Mouse (Mus musculus) intestine, embryonic 14.5 days (tissue): ENCODE results near the gene LTO1. TPM values are rescaled to one million over a fixed set of nuclear protein-coding genes. Genes with fewer than 3 reads are reported as not detected.
A peak's percentile ranks its signal among the peaks of the same experiment; 100 is the strongest.

Experiments
- ATAC-seq: fragments of 200-750 bp; cut with Nextera tagmentation; replicated peaks from 2 replicates; pipeline ENCODE4 v1.8.0; 2017; ENCODE audit warnings: low read depth, moderate number of reproducible peaks, moderate TSS enrichment, moderate library complexity; ENCODE audit not compliant: low FRiP score, low TSS enrichment
- DNase-seq: peaks from one replicate; pipeline ENCODE4 v3.0.0-alpha.2; 2018; ENCODE audit warnings: low spot score
- H3K27ac ChIP-seq: fragments of 300-500 bp; sonication (generic); 2 replicates; pipeline ENCODE4 v1.5.1; 2014; ENCODE audit warnings: low read depth, mild to moderate bottlenecking, control low read depth
- H3K27me3 ChIP-seq: fragments of 300-500 bp; sonication (generic); replicated peaks from 2 replicates; pipeline ENCODE4 v1.6.1; 2014; ENCODE audit warnings: low read length, control low read depth; ENCODE audit not compliant: control insufficient read depth, insufficient read depth
- H3K36me3 ChIP-seq: fragments of 300-500 bp; sonication (generic); 2 replicates; pipeline ENCODE4 v1.6.1; 2014; ENCODE audit warnings: low read length, control low read depth; ENCODE audit not compliant: control insufficient read depth, insufficient read depth
- H3K4me1 ChIP-seq: fragments of 300-500 bp; sonication (generic); replicated peaks from 2 replicates; pipeline ENCODE4 v1.6.1; 2014; ENCODE audit warnings: low read length, control low read depth, mixed read lengths; ENCODE audit not compliant: control insufficient read depth, insufficient read depth
- H3K4me2 ChIP-seq: fragments of 300-500 bp; sonication (generic); 2 replicates; pipeline ENCODE4 v1.6.1; 2014; ENCODE audit warnings: low read length
- H3K4me3 ChIP-seq: fragments of 300-500 bp; sonication (generic); 2 replicates; pipeline ENCODE4 v1.5.1; 2014; ENCODE audit warnings: low read depth, low read length, control low read depth, mixed read lengths
- H3K9ac ChIP-seq: fragments of 300-500 bp; sonication (generic); 2 replicates; pipeline ENCODE4 v1.6.1; 2014; ENCODE audit warnings: mild to moderate bottlenecking, low read length
- H3K9me3 ChIP-seq: fragments of 300-500 bp; sonication (generic); 2 replicates; pipeline ENCODE4 v1.6.1; 2016; ENCODE audit warnings: low read length, control low read depth; ENCODE audit not compliant: control insufficient read depth
- WGBS: fragments of 180-500 bp; shearing (Covaris S2); extraction: QIAGEN DNeasy Blood & Tissue Kit; methylation state at CpG from one replicate; pipeline ENCODE4 v1.1.7; 2014; 5-methylcytosine and 5-hydroxymethylcytosine counted together
- polyA plus RNA-seq: library from polyadenylated mRNA; unstranded; fragments of >200 nt; fragmentation: Nextera tagmentation; extraction: Ambion mirVana; gene quantifications from 2 replicates; pipeline ENCODE4 v1.2.1, GENCODE M21; 2014

Gene LTO1
- polyA plus RNA-seq, 1 experiment from 2014 or later, result 19.1 TPM

DNA sequence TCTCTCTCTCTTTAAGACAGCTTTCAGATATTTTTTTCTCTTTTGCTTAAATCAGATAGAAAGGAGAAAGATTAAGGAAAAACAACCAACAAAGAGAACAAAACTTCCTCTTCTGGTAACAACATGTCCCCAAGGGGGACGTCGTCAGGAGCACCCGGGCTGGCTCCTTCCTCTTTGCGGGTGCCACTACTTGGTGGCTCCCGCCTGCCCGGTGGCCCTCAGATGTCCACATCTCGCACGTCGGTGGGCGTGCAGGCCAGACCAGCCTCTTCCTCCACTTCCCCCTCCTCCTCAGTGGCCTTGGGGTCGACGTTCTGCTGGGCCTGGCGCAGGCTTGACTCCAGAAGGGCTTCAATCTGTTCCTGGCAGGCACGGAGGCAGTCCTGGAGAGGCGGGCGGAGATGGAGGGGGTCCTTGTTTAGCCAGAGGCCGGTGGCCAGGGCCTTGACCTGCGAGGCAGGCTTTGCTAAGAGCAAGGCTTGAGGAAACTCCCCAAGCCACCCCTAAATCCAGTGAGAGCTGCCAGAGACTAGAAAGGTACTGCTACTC, 17.6 kb downstream of the LTO1 start:
- Histone ChIP-seq H3K4me1 (0 out of 2 replicates have a peak, but pooled peaks cover 5% of the 10 kb centered on the region), H3K9ac (no peak overlapping the region), H3K9me3 (no peaks in the 10 kb centered on the region), H3K4me2 (no peak overlapping the region), H3K27ac (no peak overlapping the region), H3K27me3 (no peaks in the 10 kb centered on the region), H3K4me3 (no peak overlapping the region), H3K36me3 (peaks cover 44% of the 10 kb centered on the region)
- no peak for ATAC-seq
- DNase-seq, result no peak
- WGBS, result 73% methylated on average over 18 of the region's 18 CpGs

DNA sequence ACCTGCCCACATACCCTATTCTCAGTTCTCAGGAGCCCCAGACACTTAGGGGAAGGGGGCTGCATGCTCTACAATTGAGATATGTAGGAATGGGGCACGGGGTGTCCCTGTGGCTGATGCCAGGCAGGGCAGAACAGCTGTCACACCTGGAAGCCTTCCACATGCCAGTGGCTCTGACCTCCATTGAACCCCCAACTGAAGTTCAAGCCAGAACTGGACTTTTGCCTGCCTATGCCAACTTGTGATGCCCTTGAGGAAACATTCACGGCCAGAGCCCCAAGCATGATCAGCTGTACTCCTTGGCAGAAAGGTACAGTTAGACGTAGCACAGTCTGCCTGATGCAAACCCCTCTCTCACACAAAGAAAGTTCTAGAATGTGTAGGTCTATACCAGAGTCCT, 18.4 kb downstream of the LTO1 start:
- Histone ChIP-seq H3K27me3 (peaks cover 6% of the 10 kb centered on the region; the same call in 1 of the 2 replicates), H3K9me3 (no peaks in the 10 kb centered on the region), H3K9ac (no peak overlapping the region), H3K36me3 (peaks cover 44% of the 10 kb centered on the region), H3K27ac (no peak overlapping the region), H3K4me3 (no peak overlapping the region), H3K4me1 (peaks cover 8% of the 10 kb centered on the region; the same call in 1 of the 2 replicates), H3K4me2 (no peak overlapping the region)
- ATAC-seq (no peak), DNase-seq (no peak)
- WGBS, result 82% methylated on average over 3 of the region's 3 CpGs

DNA sequence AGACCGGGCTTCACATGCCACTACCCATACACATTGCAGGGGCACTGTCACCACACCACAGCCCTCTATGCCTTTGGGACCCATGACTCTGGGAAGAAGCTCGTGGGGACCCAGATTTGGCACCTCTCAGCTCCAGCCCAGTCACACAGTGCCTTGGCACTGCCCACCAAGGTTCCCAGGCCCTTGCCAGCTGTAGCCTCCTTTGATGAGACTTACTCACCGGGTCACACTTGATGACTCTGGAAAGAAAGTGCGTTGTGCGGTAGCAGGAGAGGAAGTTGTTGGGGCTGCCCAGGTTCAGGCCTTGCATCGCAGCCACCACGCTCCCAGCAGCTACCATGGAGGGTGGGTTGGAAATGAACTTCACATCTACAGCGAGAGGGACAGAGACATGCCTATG, 18.9 kb downstream of the LTO1 start:
- Histone ChIP-seq H3K4me2 (no peak overlapping the region), H3K9ac (no peak overlapping the region), H3K4me1 (peaks cover 8% of the 10 kb centered on the region; the same call in 1 of the 2 replicates), H3K4me3 (no peak overlapping the region), H3K9me3 (no peaks in the 10 kb centered on the region), H3K27me3 (peaks cover 6% of the 10 kb centered on the region; the same call in 1 of the 2 replicates), H3K36me3 (peaks cover 44% of the 10 kb centered on the region), H3K27ac (no peak overlapping the region)
- no peak for DNase-seq
- no peak for ATAC-seq
- 91% methylated on average over 8 of the region's 8 CpGs for WGBS

- no peak for DNase-seq
Measured at GRCm38 (mm10) chr7:144934901-144935300, 20.0 kb downstream of the LTO1 start.

DNA sequence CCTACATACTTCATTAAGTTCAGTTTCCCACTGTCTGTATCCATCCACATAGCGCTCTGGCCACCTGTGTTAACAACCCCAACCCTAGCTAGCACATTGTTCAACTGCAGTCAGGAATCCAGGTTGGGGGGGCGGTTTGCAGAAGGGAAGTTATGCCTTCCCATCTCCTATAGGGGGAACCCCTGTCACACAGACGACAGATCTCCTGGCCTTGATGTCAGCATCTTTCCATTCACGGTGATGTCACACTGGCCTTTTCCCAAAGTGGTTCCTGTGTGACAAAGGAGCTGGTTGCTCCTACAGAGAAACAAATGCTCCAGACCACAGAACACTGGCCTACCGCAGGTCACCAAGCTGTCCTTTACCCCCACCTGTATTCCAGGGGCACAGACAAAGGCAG, 20.7 kb downstream of the LTO1 start:
- no peak overlapping the region for H3K4me3 ChIP-seq
- H3K4me2 ChIP-seq, result no peak overlapping the region
- H3K9ac ChIP-seq, result no peak overlapping the region
- peaks cover 38% of the 10 kb centered on the region for H3K36me3 ChIP-seq
- ATAC-seq (no peak), DNase-seq (no peak)
- WGBS, result 60% methylated on average over 5 of the region's 5 CpGs
- H3K27me3 ChIP-seq, result peaks cover 6% of the 10 kb centered on the region
- H3K9me3 ChIP-seq, result no peaks in the 10 kb centered on the region
- H3K4me1 ChIP-seq, result peaks cover 8% of the 10 kb centered on the region
- no peak overlapping the region for H3K27ac ChIP-seq

More at GRCm38 (mm10) chr7:144934901-144935300, 20.0 kb downstream of the LTO1 start:
- Histone ChIP-seq H3K4me1 (peaks cover 8% of the 10 kb centered on the region), H3K9me3 (no peaks in the 10 kb centered on the region), H3K27ac (no peak overlapping the region), H3K27me3 (peaks cover 6% of the 10 kb centered on the region), H3K4me2 (no peak overlapping the region), H3K9ac (no peak overlapping the region), H3K36me3 (peaks cover 38% of the 10 kb centered on the region), H3K4me3 (no peak overlapping the region)
- 83% methylated on average over 5 of the region's 5 CpGs for WGBS
- no peak for ATAC-seq

GRCm38 (mm10) chr7:144936311-144936880, 21.5 kb downstream of the LTO1 start:
- Histone ChIP-seq H3K36me3 (peaks cover 34% of the 10 kb centered on the region), H3K4me3 (no peak overlapping the region), H3K9me3 (no peaks in the 10 kb centered on the region), H3K27me3 (peaks cover 6% of the 10 kb centered on the region), H3K27ac (no peak overlapping the region), H3K4me1 (peaks cover 8% of the 10 kb centered on the region), H3K9ac (no peak overlapping the region), H3K4me2 (peak overlapping the region; percentile 91; the same call in 1 of the 2 replicates)
- ATAC-seq (no peak), DNase-seq (no peak)
- 80% methylated on average over 4 of the region's 4 CpGs for WGBS

GRCm38 (mm10) chr7:144937490-144937889, 22.6 kb downstream of the LTO1 start:
- Histone ChIP-seq H3K36me3 (peaks cover 31% of the 10 kb centered on the region), H3K4me1 (peaks cover 17% of the 10 kb centered on the region), H3K27me3 (peaks cover 6% of the 10 kb centered on the region), H3K4me3 (peak overlapping the region; percentile 44), H3K9ac (peak overlapping the region; percentile 27), H3K4me2 (peak overlapping the region; percentile 91), H3K9me3 (no peaks in the 10 kb centered on the region), H3K27ac (no peak overlapping the region)
- DNase-seq, result peak; percentile 94
- no peak; the same call in 1 of the 2 replicates for ATAC-seq
- WGBS, result 3% methylated on average over 20 of the region's 20 CpGs

GRCm38 (mm10) chr7:144937899-144938517, 23.1 kb downstream of the LTO1 start:
- Histone ChIP-seq H3K27ac (no peak overlapping the region), H3K9ac (peak overlapping the region; percentile 27), H3K4me2 (peak overlapping the region; percentile 91), H3K4me1 (peaks cover 22% of the 10 kb centered on the region), H3K36me3 (peaks cover 31% of the 10 kb centered on the region), H3K27me3 (peaks cover 6% of the 10 kb centered on the region), H3K9me3 (no peaks in the 10 kb centered on the region), H3K4me3 (peak overlapping the region; percentile 44)
- DNase-seq (peak; percentile 68), ATAC-seq (no peak)
- under 1% methylated on average over 39 of the region's 39 CpGs for WGBS
